Mouse (Mus musculus): ENCODE data around the gene Kif26b. TPM values are rescaled to one million over a fixed set of nuclear protein-coding genes. Genes with fewer than 3 reads are reported as not detected.

Gene Kif26b
- polyA plus RNA-seq, 1 experiment = 0.15 TPM

DNA sequence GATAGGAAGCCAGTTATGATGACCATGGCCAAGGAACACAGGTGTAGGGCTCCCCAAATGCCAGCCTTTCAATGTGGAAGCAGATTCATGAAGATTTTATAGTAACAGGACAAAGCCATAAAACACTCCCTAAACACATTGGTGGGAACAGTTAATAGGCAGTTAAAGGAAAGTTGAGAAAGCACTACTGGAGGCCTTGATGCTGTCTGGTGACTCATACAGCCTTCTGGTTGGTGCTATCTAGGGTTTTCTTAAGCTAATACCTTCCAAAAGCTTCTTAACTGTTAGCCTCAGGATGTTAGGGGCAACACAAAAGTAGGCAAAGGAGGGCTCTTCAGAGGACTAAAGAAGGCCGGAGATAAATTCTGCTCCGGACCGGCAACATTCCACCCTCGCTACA is 366.7 kb downstream of the Kif26b start:
- Histone ChIP-seq H3K27ac (ENCODE audit: insufficient read depth, low read depth, low read length) (no peak overlapping the region), H3K4me1 (ENCODE audit: control insufficient read depth, insufficient read depth, low read length) (no peaks in the 10 kb centered on the region), H3K4me3 (ENCODE audit: insufficient read depth, low read length) (no peak overlapping the region)
- no peak for TF ChIP-seq CTCF (IDR thresholded peaks at IDR 0.05; ENCODE audit: low read depth, low read length)
- TF ChIP-seq POLR2A (IDR thresholded peaks at IDR 0.05; ENCODE audit: borderline replicate concordance, low read depth, low read length) = no peak

DNA sequence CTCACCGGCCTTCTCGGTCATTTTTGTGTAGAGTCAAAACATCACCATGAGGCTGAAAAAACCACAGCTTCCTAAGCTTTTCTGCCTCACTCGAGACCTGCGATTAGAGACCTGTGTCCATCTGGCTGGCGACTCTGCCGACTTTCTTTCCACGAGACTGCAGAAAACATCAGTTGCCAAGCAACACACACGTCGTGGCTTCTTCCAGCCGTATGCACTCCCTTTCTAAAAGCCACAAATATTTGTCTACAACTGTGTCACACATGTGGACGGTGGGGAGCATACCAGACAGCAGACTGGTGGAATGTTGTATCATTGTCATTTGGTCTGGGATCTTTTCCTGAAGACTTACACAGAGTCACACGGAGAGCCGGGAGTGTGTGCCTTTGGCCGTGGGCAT is 382.0 kb downstream of the Kif26b start:
- Histone ChIP-seq H3K27ac (ENCODE audit: insufficient read depth, low read depth, low read length) (no peak overlapping the region), H3K4me3 (ENCODE audit: insufficient read depth, low read length) (no peak overlapping the region), H3K4me1 (ENCODE audit: control insufficient read depth, insufficient read depth, low read length) (peaks cover 6% of the 10 kb centered on the region)
- TF ChIP-seq POLR2A (IDR thresholded peaks at IDR 0.05; ENCODE audit: borderline replicate concordance, low read depth, low read length) (no peak), CTCF (IDR thresholded peaks at IDR 0.05; ENCODE audit: low read depth, low read length) (no peak)

DNA sequence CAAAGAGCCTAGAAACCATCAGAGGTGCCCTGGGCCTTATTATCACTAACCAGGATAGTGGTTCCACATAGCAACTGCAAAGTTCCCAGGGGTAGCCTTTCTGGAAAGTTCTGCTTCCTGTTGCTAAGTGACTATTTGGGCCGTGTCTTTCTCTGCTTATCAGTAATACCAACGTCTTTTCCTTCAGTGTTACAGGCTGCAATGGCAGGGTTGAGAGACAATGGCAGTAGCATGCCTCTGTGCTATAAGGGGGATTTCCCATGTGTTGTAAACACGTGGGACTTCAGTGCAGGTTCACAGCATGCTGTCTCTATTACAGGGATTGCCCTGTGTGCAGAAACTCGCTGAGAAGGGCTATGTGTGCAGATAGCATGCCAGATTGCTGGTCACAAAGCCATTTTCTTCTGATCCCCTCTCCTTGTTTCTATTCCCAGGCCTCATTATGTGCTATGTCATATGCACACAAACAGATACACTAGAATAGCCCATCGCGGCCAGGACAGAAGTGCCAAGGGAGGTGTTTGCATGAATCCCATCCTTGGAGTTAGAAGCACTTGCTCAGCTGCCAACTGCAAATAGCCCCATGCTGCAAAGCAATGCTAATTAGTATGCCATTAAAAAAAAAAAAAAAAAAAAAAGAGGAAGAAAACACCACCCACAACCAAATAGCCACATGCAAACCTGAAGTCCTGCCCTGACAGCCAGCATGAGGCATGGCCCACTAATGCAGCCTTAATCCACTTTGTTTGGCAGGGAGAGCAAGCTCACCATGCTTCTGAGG is 384.2 kb downstream of the Kif26b start:
- H3K27ac ChIP-seq (ENCODE audit: insufficient read depth, low read depth, low read length) = no peak overlapping the region
- H3K4me1 ChIP-seq (ENCODE audit: control insufficient read depth, insufficient read depth, low read length) = peaks cover 6% of the 10 kb centered on the region
- TF ChIP-seq CTCF (IDR thresholded peaks at IDR 0.05; ENCODE audit: low read depth, low read length) (no peak), POLR2A (IDR thresholded peaks at IDR 0.05; ENCODE audit: borderline replicate concordance, low read depth, low read length) (no peak)
- no peak overlapping the region for H3K4me3 ChIP-seq (ENCODE audit: insufficient read depth, low read length)

DNA sequence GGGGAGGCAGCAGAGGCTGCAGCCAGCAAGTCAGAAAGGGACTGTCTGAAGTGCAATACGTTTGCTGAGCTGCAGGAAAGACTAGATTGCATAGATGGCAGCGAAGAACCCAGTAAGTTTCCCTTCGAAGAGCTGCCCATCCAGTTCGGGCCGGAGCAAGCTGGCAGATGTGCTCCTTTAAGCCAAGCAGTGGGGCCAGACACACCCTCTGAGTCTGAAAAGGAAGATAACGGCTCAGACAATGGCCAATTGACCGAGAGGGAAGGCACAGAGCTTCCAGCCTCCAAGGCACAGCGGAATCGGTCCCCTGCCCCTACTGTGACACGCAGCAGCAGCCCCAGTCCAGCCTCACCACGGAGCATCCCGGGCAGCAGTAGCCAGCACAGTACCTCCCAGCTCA is 386.1 kb downstream of the Kif26b start:
- TF ChIP-seq CTCF (IDR thresholded peaks at IDR 0.05; ENCODE audit: low read depth, low read length) (no peak), POLR2A (IDR thresholded peaks at IDR 0.05; ENCODE audit: borderline replicate concordance, low read depth, low read length) (no peak)
- Histone ChIP-seq H3K27ac (ENCODE audit: insufficient read depth, low read depth, low read length) (no peak overlapping the region), H3K4me1 (ENCODE audit: control insufficient read depth, insufficient read depth, low read length) (peaks cover 6% of the 10 kb centered on the region)

DNA sequence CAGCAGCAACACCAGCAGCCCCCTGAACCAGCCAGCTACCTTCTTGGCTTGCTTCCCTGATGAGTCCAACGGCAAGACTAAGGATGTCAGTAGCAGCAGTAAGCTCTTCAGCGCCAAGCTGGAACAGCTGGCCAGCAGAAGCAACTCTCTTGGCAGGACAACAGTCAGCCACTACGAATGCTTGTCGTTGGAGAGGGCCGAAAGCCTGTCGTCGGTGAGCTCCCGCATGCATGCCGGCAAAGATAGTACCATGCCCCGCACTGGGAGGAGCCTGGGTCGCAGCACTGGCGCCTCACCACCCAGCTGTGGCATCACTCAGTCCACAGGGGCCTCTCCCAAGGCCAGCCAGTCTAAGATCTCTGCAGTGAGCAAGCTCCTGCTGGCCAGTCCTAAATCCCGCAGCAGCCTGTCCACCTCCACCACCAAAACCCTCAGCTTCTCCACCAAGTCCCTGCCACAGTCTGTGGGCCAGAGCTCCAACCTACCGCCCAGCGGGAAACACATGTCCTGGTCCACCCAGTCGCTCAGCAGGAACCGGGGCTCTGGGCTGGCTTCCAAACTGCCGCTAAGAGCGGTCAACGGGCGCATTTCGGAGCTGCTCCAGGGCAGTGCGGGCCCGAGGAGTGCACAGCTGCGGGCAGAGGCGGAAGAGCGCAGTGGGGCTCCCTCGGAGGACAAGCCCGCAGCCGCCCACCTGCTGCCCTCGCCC is 388.4 kb downstream of the Kif26b start:
- Histone ChIP-seq H3K4me3 (ENCODE audit: insufficient read depth, low read length) (no peak overlapping the region), H3K27ac (ENCODE audit: insufficient read depth, low read depth, low read length) (no peak overlapping the region), H3K4me1 (ENCODE audit: control insufficient read depth, insufficient read depth, low read length) (peaks cover 6% of the 10 kb centered on the region)
- TF ChIP-seq CTCF (IDR thresholded peaks at IDR 0.05; ENCODE audit: low read depth, low read length) (no peak), POLR2A (IDR thresholded peaks at IDR 0.05; ENCODE audit: borderline replicate concordance, low read depth, low read length) (no peak)

More for the DNA sequence above, 386.1 kb downstream of the Kif26b start:
- H3K4me3 ChIP-seq (ENCODE audit: insufficient read depth, low read length) = no peak overlapping the region

DNA sequence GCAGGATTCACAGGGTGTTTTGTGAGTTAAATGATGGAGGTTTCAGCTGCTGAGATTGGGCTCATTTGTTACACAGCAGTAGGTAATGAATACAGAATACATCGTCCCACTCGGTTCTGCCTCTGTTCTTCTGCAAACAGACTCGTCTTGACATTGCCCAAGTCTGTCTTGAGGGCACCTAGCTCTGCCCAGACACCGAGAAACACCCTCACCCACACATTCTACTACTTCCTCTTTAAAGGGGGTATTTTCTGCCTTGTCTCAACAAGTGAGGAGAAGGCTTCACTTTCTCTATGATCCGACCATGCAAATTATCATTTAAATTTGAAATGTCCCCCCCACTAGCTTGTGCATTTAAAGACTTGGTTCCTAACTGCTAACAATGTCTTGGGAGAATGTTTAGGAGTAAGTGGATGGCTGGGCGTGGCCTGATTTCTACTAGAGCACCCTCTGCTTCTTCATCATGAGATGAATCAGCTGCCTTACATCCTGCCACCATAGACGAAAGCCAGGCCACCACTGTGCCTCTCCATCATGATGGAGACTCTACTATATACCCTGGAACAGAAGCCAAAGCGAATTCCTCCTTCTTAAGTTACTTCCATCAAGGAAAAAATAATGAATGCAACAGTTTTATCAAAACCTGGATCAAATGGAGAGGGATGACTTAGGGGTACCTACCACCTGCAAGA is 395.7 kb downstream of the Kif26b start:
- Histone ChIP-seq H3K27ac (ENCODE audit: insufficient read depth, low read depth, low read length) (no peak overlapping the region), H3K4me1 (ENCODE audit: control insufficient read depth, insufficient read depth, low read length) (no peaks in the 10 kb centered on the region), H3K4me3 (ENCODE audit: insufficient read depth, low read length) (no peak overlapping the region)
- TF ChIP-seq POLR2A (IDR thresholded peaks at IDR 0.05; ENCODE audit: borderline replicate concordance, low read depth, low read length) (no peak), CTCF (IDR thresholded peaks at IDR 0.05; ENCODE audit: low read depth, low read length) (no peak)

DNA sequence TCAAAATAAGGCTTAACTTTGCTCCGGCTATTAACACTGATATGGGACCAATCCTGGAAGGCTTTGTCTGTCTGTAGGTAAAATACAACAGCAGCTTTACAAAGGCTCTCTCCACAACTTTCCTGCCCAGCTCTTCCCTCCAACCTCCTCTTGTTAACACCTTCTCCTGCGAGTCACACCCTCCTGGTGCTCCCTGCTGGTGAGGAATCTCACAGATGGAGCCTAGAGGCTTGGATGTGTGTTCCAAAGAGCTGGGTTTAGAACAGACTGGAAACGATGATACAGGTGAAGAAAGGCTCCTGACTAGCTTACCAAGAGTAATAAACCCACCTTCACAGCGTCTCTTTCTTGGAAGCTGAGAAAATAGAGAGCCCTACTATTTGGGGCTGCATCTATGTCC is 400.6 kb downstream of the Kif26b start:
- no peak for TF ChIP-seq POLR2A (IDR thresholded peaks at IDR 0.05; ENCODE audit: borderline replicate concordance, low read depth, low read length)
- no peak for TF ChIP-seq CTCF (IDR thresholded peaks at IDR 0.05; ENCODE audit: low read depth, low read length)
- H3K4me1 ChIP-seq (ENCODE audit: control insufficient read depth, insufficient read depth, low read length) = no peaks in the 10 kb centered on the region
- H3K27ac ChIP-seq (ENCODE audit: insufficient read depth, low read depth, low read length) = no peak overlapping the region
- H3K4me3 ChIP-seq (ENCODE audit: insufficient read depth, low read length) = no peak overlapping the region

DNA sequence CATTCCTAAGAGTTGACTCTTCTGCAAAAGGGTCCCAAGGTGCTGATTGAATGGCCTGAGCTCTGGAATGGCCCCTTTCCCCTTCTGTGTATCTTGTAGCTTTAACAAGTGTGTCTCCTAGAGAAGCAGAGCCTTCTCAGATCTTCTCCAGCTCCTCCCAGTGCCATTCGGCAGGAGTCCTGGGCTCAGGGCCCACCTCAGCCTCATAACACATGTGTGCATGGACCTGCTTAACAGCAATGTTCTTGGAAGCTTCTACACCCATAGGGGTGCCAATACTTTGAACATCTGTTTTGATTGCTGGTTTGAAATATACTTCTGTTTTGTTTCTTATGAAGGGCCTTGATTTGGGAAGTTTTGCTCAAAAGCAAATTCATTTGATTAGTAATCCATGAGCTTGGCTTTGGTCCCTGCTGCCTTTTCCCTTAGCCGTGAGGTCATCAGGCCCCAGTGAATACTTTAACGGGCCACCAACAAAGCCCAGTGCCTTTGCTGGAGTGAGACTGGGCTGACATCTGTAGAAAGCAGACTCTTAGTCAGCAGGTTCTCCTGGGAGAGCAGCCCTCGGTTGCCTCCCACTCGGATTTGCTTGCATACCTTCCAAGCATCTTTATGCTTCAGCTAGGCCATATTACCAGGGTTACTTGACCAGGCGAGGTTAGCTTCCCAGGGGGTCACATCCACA is 405.2 kb downstream of the Kif26b start:
- Histone ChIP-seq H3K27ac (ENCODE audit: insufficient read depth, low read depth, low read length) (no peak overlapping the region), H3K4me3 (ENCODE audit: insufficient read depth, low read length) (no peak overlapping the region), H3K4me1 (ENCODE audit: control insufficient read depth, insufficient read depth, low read length) (no peaks in the 10 kb centered on the region)
- TF ChIP-seq CTCF (IDR thresholded peaks at IDR 0.05; ENCODE audit: low read depth, low read length) (no peak), POLR2A (IDR thresholded peaks at IDR 0.05; ENCODE audit: borderline replicate concordance, low read depth, low read length) (no peak)

DNA sequence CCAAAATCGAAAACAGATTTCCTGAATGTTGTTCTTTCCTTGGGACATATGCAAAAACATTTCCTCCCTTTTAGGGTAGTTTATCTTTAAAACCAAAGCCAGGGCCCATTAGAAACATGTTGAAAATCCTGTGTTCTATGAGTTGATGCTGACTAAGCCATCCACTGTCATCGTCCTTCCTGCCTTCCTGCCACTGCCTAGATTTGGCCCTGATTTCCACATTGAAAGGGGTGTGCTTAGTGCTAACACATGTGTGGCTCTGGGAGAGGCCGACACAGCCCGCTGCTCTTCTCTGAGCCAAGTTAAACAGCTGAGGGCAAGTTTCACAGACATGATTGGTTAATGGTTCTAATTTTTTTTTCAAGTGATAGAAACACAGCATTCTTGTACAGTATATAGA is 407.5 kb downstream of the Kif26b start:
- no peak overlapping the region for H3K4me3 ChIP-seq (ENCODE audit: insufficient read depth, low read length)
- H3K27ac ChIP-seq (ENCODE audit: insufficient read depth, low read depth, low read length) = no peak overlapping the region
- TF ChIP-seq POLR2A (IDR thresholded peaks at IDR 0.05; ENCODE audit: borderline replicate concordance, low read depth, low read length) = no peak
- no peak for TF ChIP-seq CTCF (IDR thresholded peaks at IDR 0.05; ENCODE audit: low read depth, low read length)
- peaks cover 11% of the 10 kb centered on the region for H3K4me1 ChIP-seq (ENCODE audit: control insufficient read depth, insufficient read depth, low read length)
